Comparison of ENCODE assay signal across 27 mouse cellular contexts in the genomic region with DNA sequence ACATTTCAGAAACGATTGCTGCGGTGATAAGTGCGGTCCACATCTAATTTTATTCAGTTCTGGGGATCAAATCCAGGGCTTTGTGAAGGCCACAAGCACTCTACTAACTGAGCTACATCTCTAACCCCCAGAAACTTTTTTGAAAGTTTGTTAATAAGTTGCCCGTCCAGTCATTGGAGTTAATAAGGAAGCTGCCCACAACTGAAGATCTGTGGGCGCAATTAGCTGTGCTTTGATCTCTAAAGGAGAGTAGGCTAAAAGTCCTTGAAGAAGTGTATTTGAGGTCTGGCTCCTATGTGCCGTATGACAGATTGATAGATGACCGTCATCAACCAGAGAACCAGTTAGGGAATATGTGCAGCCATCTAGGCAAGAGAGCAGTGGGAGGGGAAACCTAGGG.
"Had no signal": no experiment of that assay in that cellular context is flagged by ENCODE, and none has a peak within 500 bp of the region (broad histone marks: within the 10 kb centered on the region; RNA-seq: fewer than 3 reads in every experiment).

No protein-coding gene starts in this region.

- ATAC-seq: forebrain, postnatal 0 days; hindbrain, embryonic 16.5 days; inflammation-experienced regulatory T-cells, adult 6 months; intestine, embryonic 15.5 days; intestine, postnatal 0 days had no signal

- H3K4me3 ChIP-seq: gastrocnemius, adult 2 months; heart, embryonic 10.5 days; heart, embryonic 12.5 days; hindbrain, embryonic 10.5 days; hindbrain, embryonic 12.5 days; intestine, embryonic 15.5 days; layer of hippocampus, adult 2 months; left cerebral cortex, adult 2 months; limb, embryonic 10.5 days; limb, embryonic 12.5 days; liver, embryonic 13.5 days; liver, embryonic 15.5 days had no signal

- DNase-seq: forebrain, postnatal 0 days; gastrocnemius, adult 2 months; gastrocnemius, postnatal 10 days; gastrocnemius, postnatal 25 days; heart, adult 18-20 months; heart, postnatal 10 days; heart, postnatal 4 days; kidney, adult 18-20 months; kidney, postnatal 4 days; liver; liver, embryonic 13.5 days had no signal

- H3K27me3 ChIP-seq: heart, embryonic 12.5 days; hindbrain, embryonic 12.5 days; intestine, embryonic 15.5 days; limb, embryonic 12.5 days; liver, embryonic 13.5 days; liver, embryonic 15.5 days had no signal

- H3K9ac ChIP-seq: forebrain, postnatal 0 days; heart, embryonic 12.5 days; hindbrain, embryonic 12.5 days; hindbrain, embryonic 14.5 days; intestine, embryonic 15.5 days; limb, embryonic 12.5 days; liver, embryonic 13.5 days; liver, embryonic 15.5 days had no signal

- H3K36me3 ChIP-seq: heart, embryonic 10.5 days; heart, embryonic 12.5 days; hindbrain, embryonic 10.5 days; hindbrain, embryonic 12.5 days; intestine, embryonic 15.5 days; limb, embryonic 10.5 days; limb, embryonic 12.5 days; liver, embryonic 13.5 days; liver, embryonic 15.5 days had no signal

- H3K4me2 ChIP-seq: heart, embryonic 12.5 days; hindbrain, embryonic 12.5 days; hindbrain, embryonic 14.5 days; intestine, embryonic 15.5 days; limb, embryonic 12.5 days; liver, embryonic 11.5 days; liver, embryonic 13.5 days; liver, embryonic 15.5 days had no signal

- H3K4me1 ChIP-seq: heart, embryonic 10.5 days; heart, embryonic 12.5 days; hindbrain, embryonic 10.5 days; hindbrain, embryonic 12.5 days; intestine, embryonic 15.5 days; limb, embryonic 10.5 days; limb, embryonic 12.5 days; liver, embryonic 15.5 days had no signal

- H3K27ac ChIP-seq: gastrocnemius, adult 2 months; heart, embryonic 10.5 days; hindbrain, embryonic 10.5 days; hindbrain, embryonic 12.5 days; hindbrain, embryonic 14.5 days; intestine, embryonic 15.5 days; kidney, postnatal 0 days; layer of hippocampus, adult 2 months; left cerebral cortex, adult 2 months; limb, embryonic 10.5 days; limb, embryonic 12.5 days; liver, embryonic 13.5 days; liver, embryonic 15.5 days had no signal

- H3K9me3 ChIP-seq: heart, embryonic 10.5 days; heart, embryonic 12.5 days; hindbrain, embryonic 10.5 days; hindbrain, embryonic 12.5 days; intestine, embryonic 15.5 days; limb, embryonic 10.5 days; limb, embryonic 12.5 days; liver, embryonic 13.5 days; liver, embryonic 15.5 days had no signal
